22 mouse cellular contexts compared by ENCODE assay signal in the genomic region with DNA sequence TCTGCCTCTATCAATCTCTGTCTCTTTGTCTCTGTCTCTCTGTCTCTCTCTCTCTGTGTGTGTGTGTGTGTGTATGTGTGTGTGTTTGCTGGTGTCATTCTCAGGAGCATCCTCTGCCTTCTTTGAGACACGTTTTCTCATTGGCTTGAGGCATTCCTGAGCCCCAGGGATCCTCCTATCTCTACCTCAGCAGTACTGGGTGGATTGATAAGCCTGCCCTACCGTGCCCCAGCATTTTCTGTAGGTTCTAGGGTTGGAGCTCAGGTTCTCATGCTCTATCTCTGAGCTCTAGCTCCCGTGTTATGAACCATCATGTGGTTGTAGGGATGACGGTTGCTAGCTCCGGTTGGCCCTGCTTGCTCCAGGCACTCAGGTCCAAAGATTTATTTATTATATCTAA. TPM values are rescaled to one million over a fixed set of nuclear protein-coding genes. Genes with fewer than 3 reads are reported as not detected.
DNase-seq lines count a peak whose midpoint lies in the region; ATAC-seq and TF ChIP-seq lines count a peak whose summit lies in the region.
"Had no signal": no experiment of that assay in that cellular context is flagged by ENCODE, and none has a peak within 500 bp of the region (broad histone marks: within the 10 kb centered on the region; RNA-seq: fewer than 3 reads in every experiment).

No protein-coding gene starts in this region.

- H3K79me2 ChIP-seq in MEL (ENCODE audit: control insufficient read depth, insufficient read depth, low read length, poor library complexity) = no peaks in the 10 kb centered on the region

- no peak for TF ChIP-seq POLR2A in MEL (IDR thresholded peaks at IDR 0.05; ENCODE audit: control insufficient read depth in 1 of 2, insufficient read depth in 1 of 2, low read depth in 1 of 2, low read length in 2 of 2, poor library complexity in 1 of 2)

- no peaks in the 10 kb centered on the region for H3K9me3 ChIP-seq in liver, postnatal 0 days (ENCODE audit: low read length)
- H3K9me3 ChIP-seq in MEL (replicated peaks; ENCODE audit: insufficient read depth, low read length) = no peaks in the 10 kb centered on the region
- H3K9me3 ChIP-seq in liver, embryonic 14.5 days (ENCODE audit: control insufficient read depth, low read length) = no peaks in the 10 kb centered on the region
- no peaks in the 10 kb centered on the region for H3K9me3 ChIP-seq in liver, embryonic 16.5 days (replicated peaks; ENCODE audit: control insufficient read depth, low read length)
- H3K9me3 ChIP-seq: embryonic facial prominence, embryonic 13.5 days; embryonic facial prominence, embryonic 15.5 days; forebrain, embryonic 10.5 days; forebrain, embryonic 12.5 days; G1E had no signal

- ATAC-seq in liver, postnatal 0 days = no peak
- peak; percentile 59 for ATAC-seq in liver, embryonic 14.5 days (ENCODE audit: insufficient read depth)
- ATAC-seq in liver, embryonic 16.5 days (ENCODE audit: low read depth) = peak; percentile 56; the same call in 1 of the 2 replicates
- ATAC-seq: forebrain, embryonic 14.5 days; forebrain, embryonic 16.5 days had no signal

- TF ChIP-seq EP300 in liver, postnatal 0 days (IDR thresholded peaks at IDR 0.05; ENCODE audit: low read depth) = no peak
- TF ChIP-seq EP300 in MEL (IDR thresholded peaks at IDR 0.05; ENCODE audit: low read depth in 1 of 2, low read length in 2 of 2) = no peak
- no peak for TF ChIP-seq EP300 in liver, embryonic 14.5 days (IDR thresholded peaks at IDR 0.05; ENCODE audit: low read depth)

- no peaks in the 10 kb centered on the region for H3K4me1 ChIP-seq in liver, postnatal 0 days (ENCODE audit: insufficient read depth)
- H3K4me1 ChIP-seq in MEL (ENCODE audit: control insufficient read depth in 1 of 2, insufficient read depth in 2 of 2, low read length in 2 of 2) = no peaks in the 10 kb centered on the region; a peak in 1 of 4 replicates
- H3K4me1 ChIP-seq in liver, embryonic 14.5 days (replicated peaks; ENCODE audit: control insufficient read depth in 2 of 2, insufficient read depth in 2 of 2, low read length in 1 of 2) = no peaks in the 10 kb centered on the region
- no peaks in the 10 kb centered on the region for H3K4me1 ChIP-seq in liver, embryonic 16.5 days (ENCODE audit: control insufficient read depth, low read depth, low read length)
- H3K4me1 ChIP-seq: embryonic facial prominence, embryonic 13.5 days; embryonic facial prominence, embryonic 15.5 days; forebrain, embryonic 10.5 days; forebrain, embryonic 12.5 days had no signal

- no peaks in the 10 kb centered on the region for H3K27me3 ChIP-seq in liver, postnatal 0 days (ENCODE audit: insufficient read depth, low read length)
- H3K27me3 ChIP-seq in MEL (ENCODE audit: control insufficient read depth in 1 of 2, insufficient read depth in 2 of 2, low read length in 2 of 2) = no peaks in the 10 kb centered on the region; a peak in 1 of 4 replicates
- H3K27me3 ChIP-seq in liver, embryonic 14.5 days (ENCODE audit: control insufficient read depth, insufficient read depth, low read length) = no peaks in the 10 kb centered on the region
- H3K27me3 ChIP-seq in liver, embryonic 16.5 days (ENCODE audit: control insufficient read depth, insufficient read depth, low read depth, low read length) = no peaks in the 10 kb centered on the region
- H3K27me3 ChIP-seq: CH12.LX; embryonic facial prominence, embryonic 13.5 days; embryonic facial prominence, embryonic 15.5 days; forebrain, embryonic 12.5 days had no signal

- H3K9ac ChIP-seq in liver, postnatal 0 days (replicated peaks) = no peak overlapping the region
- no peak overlapping the region for H3K9ac ChIP-seq in MEL (ENCODE audit: control insufficient read depth, low read depth, low read length, poor library complexity, severe bottlenecking)
- H3K9ac ChIP-seq in liver, embryonic 14.5 days (replicated peaks) = no peak overlapping the region
- no peak overlapping the region for H3K9ac ChIP-seq in liver, embryonic 16.5 days (ENCODE audit: low read depth, low read length)
- H3K9ac ChIP-seq: embryonic facial prominence, embryonic 13.5 days; embryonic facial prominence, embryonic 15.5 days; forebrain, embryonic 12.5 days had no signal

- peak; percentile 5 for DNase-seq in liver
- DNase-seq in liver, postnatal 0 days = no peak
- DNase-seq in MEL (ENCODE audit: low read depth, low spot score) = peak; percentile 7
- no peak for DNase-seq in liver, embryonic 14.5 days (ENCODE audit: low read depth in 3 of 3, low spot score in 3 of 3)
- no peak for DNase-seq in yolk sac, embryonic 10.5 days (ENCODE audit: low spot score)
- DNase-seq in layer of hippocampus, adult 18-20 months (ENCODE audit: low spot score in 2 of 2) = no peak
- DNase-seq: cerebellum, adult 11 months had no signal

- whole genome bisulfite sequencing in liver, postnatal 0 days (ENCODE audit: insufficient replicate concordance) = 54% methylated on average over 5 of the region's 5 CpGs
- WGBS in liver, embryonic 14.5 days (ENCODE audit: insufficient replicate concordance) = 31% methylated on average over 5 of the region's 5 CpGs
- 38% methylated on average over 5 of the region's 5 CpGs for WGBS in liver, embryonic 16.5 days (ENCODE audit: insufficient replicate concordance)

- H3K36me3 ChIP-seq in liver, postnatal 0 days (replicated peaks; ENCODE audit: insufficient read depth, low read length) = no peaks in the 10 kb centered on the region
- H3K36me3 ChIP-seq in MEL (ENCODE audit: control insufficient read depth in 1 of 2, insufficient read depth in 2 of 2, low read length in 2 of 2) = no peaks in the 10 kb centered on the region
- H3K36me3 ChIP-seq in liver, embryonic 14.5 days (replicated peaks; ENCODE audit: control insufficient read depth, insufficient read depth, low read depth) = no peaks in the 10 kb centered on the region
- no peaks in the 10 kb centered on the region for H3K36me3 ChIP-seq in liver, embryonic 16.5 days (ENCODE audit: control insufficient read depth, insufficient read depth)
- H3K36me3 ChIP-seq: embryonic facial prominence, embryonic 13.5 days; embryonic facial prominence, embryonic 15.5 days; forebrain, embryonic 10.5 days; forebrain, embryonic 12.5 days; G1E had no signal

- no peak for TF ChIP-seq RAD21 in MEL (IDR thresholded peaks at IDR 0.05; ENCODE audit: low read depth, low read length)

- no peak overlapping the region for H3K4me2 ChIP-seq in liver, postnatal 0 days (ENCODE audit: low read depth, low read length)
- no peak overlapping the region for H3K4me2 ChIP-seq in liver, embryonic 14.5 days (ENCODE audit: low read depth)
- no peak overlapping the region for H3K4me2 ChIP-seq in liver, embryonic 16.5 days (ENCODE audit: low read depth, low read length)
- H3K4me2 ChIP-seq: embryonic facial prominence, embryonic 13.5 days; embryonic facial prominence, embryonic 15.5 days; forebrain, embryonic 12.5 days had no signal

- no peak overlapping the region for H3K4me3 ChIP-seq in liver, postnatal 0 days (ENCODE audit: low read depth, low read length)
- no peak overlapping the region for H3K4me3 ChIP-seq in MEL (ENCODE audit: control insufficient read depth in 1 of 2, insufficient read depth in 1 of 2, low read depth in 2 of 2, low read length in 2 of 2)
- H3K4me3 ChIP-seq in liver, embryonic 14.5 days (ENCODE audit: insufficient read depth in 1 of 2, low read depth in 2 of 2, low read length in 2 of 2) = no peak overlapping the region
- H3K4me3 ChIP-seq in liver, embryonic 16.5 days (ENCODE audit: low read depth, low read length) = no peak overlapping the region
- H3K4me3 ChIP-seq: embryonic facial prominence, embryonic 13.5 days; embryonic facial prominence, embryonic 15.5 days; erythroblast, embryonic 14.5 days; forebrain, embryonic 10.5 days; forebrain, embryonic 12.5 days had no signal

- TF ChIP-seq CTCF in liver, postnatal 0 days (IDR thresholded peaks at IDR 0.05; ENCODE audit: low read depth) = no peak
- TF ChIP-seq CTCF in MEL (IDR thresholded peaks at IDR 0.05 in 2 of 3, conservative IDR thresholded peaks at IDR 0.05 in 1 of 3; ENCODE audit: control insufficient read depth in 1 of 3, insufficient read depth in 1 of 3, low read depth in 2 of 3, low read length in 3 of 3, poor library complexity in 1 of 3, severe bottlenecking in 1 of 3) = no peak
- no peak for TF ChIP-seq CTCF in liver, embryonic 14.5 days (IDR thresholded peaks at IDR 0.05; ENCODE audit: low read depth)

- no peak overlapping the region for H3K27ac ChIP-seq in liver, postnatal 0 days (ENCODE audit: low read depth)
- H3K27ac ChIP-seq in MEL (ENCODE audit: control insufficient read depth, low read depth, low read length) = no peak overlapping the region
- no peak overlapping the region for H3K27ac ChIP-seq in liver, embryonic 14.5 days
- no peak overlapping the region for H3K27ac ChIP-seq in liver, embryonic 16.5 days (ENCODE audit: low read length)
- H3K27ac ChIP-seq: embryonic facial prominence, embryonic 13.5 days; embryonic facial prominence, embryonic 15.5 days; forebrain, embryonic 10.5 days; forebrain, embryonic 12.5 days had no signal

TF ChIP-seq in MEL, 35 proteins besides CTCF, POLR2A, EP300 and RAD21:
- TF ChIP-seq ZMIZ1 (IDR thresholded peaks at IDR 0.05; ENCODE audit: low read depth, low read length) (no peak), ZC3H11A (IDR thresholded peaks at IDR 0.05; ENCODE audit: low read depth, low read length) (no peak), GATA1 (IDR thresholded peaks at IDR 0.05; ENCODE audit: low read depth, low read length) (no peak), KAT2A (conservative IDR thresholded peaks at IDR 0.05; ENCODE audit: low read depth, low read length) (no peak)

RNA-seq across cellular contexts. Expression of a gene that starts 9.6 kb away (rescaled TPM):
- not detected in 2 replicates for polyA plus RNA-seq in liver, postnatal 0 days (2015; fragmentation: Nextera tagmentation; extraction: Ambion mirVana)
- total RNA-seq in MEL (2012; rRNA removed) = not detected in 2 replicates
- polyA plus RNA-seq in MEL (2012; ENCODE audit: insufficient read depth in 1 of 2, insufficient read length in 2 of 2, low read depth in 1 of 2, low replicate concordance in 2 of 2, missing spikeins in 1 of 2) = not detected
- not detected in 2 replicates for polyA plus RNA-seq in liver, embryonic 14.5 days (2012; rRNA removed)
- not detected in 2 replicates for polyA plus RNA-seq in liver, embryonic 14.5 days (2014; fragmentation: Nextera tagmentation; extraction: Ambion mirVana)
- not detected in 2 replicates for polyA plus RNA-seq in liver, embryonic 16.5 days (2015; fragmentation: Nextera tagmentation; extraction: Ambion mirVana)
- total RNA-seq in layer of hippocampus, adult 18-20 months (2021) = not detected
- total RNA-seq: adrenal gland, postnatal 10 days; CH12.LX; common myeloid progenitor, adult 5-6 weeks; G1E had no signal
- polyA plus RNA-seq: brain, embryonic 14.5 days; CD4-positive, CD25-positive, alpha-beta regulatory T cell, adult 4 months; embryonic facial prominence, embryonic 11.5 days; embryonic facial prominence, embryonic 13.5 days; embryonic facial prominence, embryonic 15.5 days; erythroblast, embryonic 14.5 days; forebrain, embryonic 10.5 days; forebrain, embryonic 12.5 days; forebrain, embryonic 14.5 days; forebrain, embryonic 16.5 days; G1E had no signal

RNA-seq across cellular contexts. Expression of a gene that starts 10.9 kb away (rescaled TPM):
- polyA plus RNA-seq in liver, postnatal 0 days (2015; fragmentation: Nextera tagmentation; extraction: Ambion mirVana) = 10.2 and 10.5 TPM in 2 replicates
- total RNA-seq in MEL (2012; rRNA removed) = 18.6 and 21.2 TPM in 2 replicates
- polyA plus RNA-seq in MEL (2012; ENCODE audit: insufficient read depth in 1 of 2, insufficient read length in 2 of 2, low read depth in 1 of 2, low replicate concordance in 2 of 2, missing spikeins in 1 of 2) = 10 to 100 TPM in 1 of 2 experiments, not detected in 1; 17.0 TPM
- 4.9 and 10.1 TPM in 2 replicates for polyA plus RNA-seq in liver, embryonic 14.5 days (2012; rRNA removed)
- 13.2 and 15.2 TPM in 2 replicates for polyA plus RNA-seq in liver, embryonic 14.5 days (2014; fragmentation: Nextera tagmentation; extraction: Ambion mirVana)
- polyA plus RNA-seq in liver, embryonic 16.5 days (2015; fragmentation: Nextera tagmentation; extraction: Ambion mirVana) = 10.0 and 11.1 TPM in 2 replicates
- 1 to 10 TPM; 3.9 to 5.8 TPM for total RNA-seq in layer of hippocampus, adult 18-20 months (2021)

Comparison
In these comparisons a context has a peak if more than half of its experiments do, and no peak if none do; other contexts are left out.
1. DNase-seq: peak in liver (single experiment) and MEL (single experiment); none in liver, postnatal 0 days (single experiment), liver, embryonic 14.5 days (0 of 3), yolk sac, embryonic 10.5 days (single experiment) and layer of hippocampus, adult 18-20 months (0 of 2).